Mouse (Mus musculus) gastrocnemius, postnatal 4 days (tissue): Measurements from ENCODE around the gene Atp13a3. TPM values are rescaled to one million over a fixed set of nuclear protein-coding genes. Genes with fewer than 3 reads are reported as not detected.

ENCODE experiments used
- DNase-seq, 2 experiments: peaks; one replicate each; pipeline ENCODE4 v3.0.0; 2021 to 2022; ENCODE audit warnings: low spot score in 2 of 2, mixed read lengths in 2 of 2
- total RNA-seq, 2 experiments: library from RNA; stranded (reverse); gene quantifications; 2 replicates each; pipeline ENCODE4 v1.2.3; 2021

Gene Atp13a3
- total RNA-seq, 2 experiments from 2014 or later, result 94.9 to 113 TPM

DNA sequence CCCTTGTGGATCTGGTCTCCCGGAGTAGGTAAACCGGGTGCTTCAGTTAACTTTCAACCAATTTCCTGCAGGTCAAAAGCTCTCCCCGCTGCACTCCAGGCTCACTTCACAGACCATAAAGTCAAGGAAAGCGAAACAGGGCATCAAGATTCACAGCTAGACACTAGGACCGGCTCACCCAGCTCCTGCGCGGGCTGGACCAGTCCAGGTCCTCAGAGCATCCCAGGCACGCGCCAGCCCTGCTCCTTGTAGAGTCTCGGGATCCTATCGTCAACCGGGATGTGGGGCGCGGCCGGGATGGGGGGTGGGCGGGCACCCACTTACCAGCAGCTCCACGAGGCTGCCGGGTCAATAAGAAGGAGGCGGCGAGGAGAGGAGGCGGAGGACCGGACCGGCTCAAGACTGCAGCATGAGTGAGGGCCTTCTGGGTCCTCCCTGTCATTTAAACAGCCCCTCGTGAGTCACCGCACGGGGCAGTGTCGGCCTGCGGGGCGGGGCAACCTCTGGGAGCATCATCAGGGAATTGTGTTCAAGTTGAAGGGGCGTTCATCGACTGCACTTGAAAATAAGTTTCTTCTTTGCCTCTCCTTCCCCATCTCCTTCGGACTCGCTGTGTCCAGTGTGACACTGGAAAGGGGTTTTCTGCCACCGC is 122.8 kb downstream of the Atp13a3 start, which contains the start of gene Lrrc15:
Gene Lrrc15, minus strand, starts transcription at position 413 of the 652 bp plus-strand sequence.
- no peak for DNase-seq

DNA sequence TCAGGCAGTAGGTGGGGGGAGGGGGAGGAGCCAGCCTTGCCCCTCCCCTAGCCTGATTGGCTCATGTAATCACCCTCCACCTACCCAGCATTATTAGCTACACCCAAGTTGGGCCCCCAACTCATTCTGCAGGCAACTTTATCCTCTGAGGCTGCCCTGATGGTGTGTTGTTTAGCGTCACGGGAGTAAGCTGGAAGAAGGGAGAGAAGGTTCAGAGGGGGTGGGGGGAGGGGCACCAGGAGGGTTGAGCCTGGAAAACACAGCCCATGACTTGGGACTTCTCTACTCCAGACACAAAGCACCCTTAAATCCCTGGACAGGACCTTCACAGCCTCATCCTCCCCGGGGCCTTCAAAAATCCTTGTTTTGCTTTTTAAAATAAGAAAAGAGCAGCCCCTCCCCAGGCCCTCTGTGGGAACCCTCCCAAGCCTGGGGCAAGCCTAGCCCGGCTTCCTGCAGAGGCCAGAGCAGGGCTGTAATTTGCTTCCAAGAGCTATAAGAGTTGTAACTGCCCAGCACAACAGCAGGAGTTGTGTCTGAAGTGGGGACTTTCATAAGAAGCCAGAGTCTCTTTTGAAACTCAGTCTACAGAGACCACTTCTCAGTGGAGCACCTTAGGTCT is 125.0 kb downstream of the Atp13a3 start:
- no peak for DNase-seq

DNA sequence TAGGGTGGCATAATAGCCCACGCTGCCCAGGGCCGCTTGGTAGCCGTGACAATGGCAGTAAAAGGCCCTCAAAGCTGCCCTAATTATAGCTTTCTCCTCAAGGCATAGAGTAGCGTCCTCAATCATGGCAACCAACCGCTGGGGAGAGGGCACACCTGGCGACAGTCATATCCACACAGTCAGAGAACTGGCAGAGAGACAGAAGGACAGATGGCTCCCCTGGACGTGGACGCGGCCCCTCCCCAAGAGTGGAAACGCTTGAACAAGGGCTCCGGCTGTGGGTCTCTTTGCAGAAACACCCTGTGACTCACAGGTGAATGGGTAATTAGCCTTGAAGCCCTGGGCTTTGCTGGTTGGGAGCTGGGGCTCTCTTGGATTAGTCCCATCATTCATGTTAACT is 127.4 kb downstream of the Atp13a3 start:
- no peak for DNase-seq

DNA sequence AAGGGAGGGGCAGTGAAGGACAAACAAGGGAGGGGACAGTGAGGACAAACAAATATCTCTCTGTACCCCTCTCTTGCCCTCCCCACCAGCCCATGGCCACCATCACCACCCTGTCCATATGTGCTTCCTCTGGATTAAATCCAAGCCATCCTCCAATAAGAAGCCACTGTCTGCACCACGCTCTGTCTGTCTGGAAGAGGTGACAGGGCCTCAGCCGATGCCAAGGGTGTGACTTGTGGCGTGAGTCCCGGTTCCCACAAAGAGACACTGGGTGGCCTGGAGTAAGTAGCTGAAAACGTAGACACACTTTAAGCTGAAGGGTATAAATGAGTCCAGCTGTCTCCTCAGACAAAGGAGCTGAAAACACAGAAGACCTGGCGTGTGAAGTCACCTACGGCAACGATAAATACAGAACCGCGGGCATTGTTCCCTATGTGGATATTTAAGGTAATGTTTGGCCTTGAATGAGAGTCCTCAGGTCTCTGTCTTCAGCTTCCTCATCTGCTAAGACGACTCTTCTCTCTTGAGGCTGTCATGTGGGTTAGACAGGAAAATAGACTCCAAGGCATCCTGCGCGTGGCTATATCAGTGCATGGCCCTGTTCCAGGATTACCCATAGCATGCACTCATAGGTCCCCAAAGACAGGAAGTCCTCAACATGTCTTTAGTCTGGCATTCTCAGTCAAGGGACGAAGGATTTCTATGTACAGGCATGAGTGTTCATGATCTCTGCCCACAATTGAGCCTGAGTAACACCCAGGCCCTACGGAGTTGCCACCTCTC is 130.0 kb downstream of the Atp13a3 start:
- DNase-seq, result no peak

DNA sequence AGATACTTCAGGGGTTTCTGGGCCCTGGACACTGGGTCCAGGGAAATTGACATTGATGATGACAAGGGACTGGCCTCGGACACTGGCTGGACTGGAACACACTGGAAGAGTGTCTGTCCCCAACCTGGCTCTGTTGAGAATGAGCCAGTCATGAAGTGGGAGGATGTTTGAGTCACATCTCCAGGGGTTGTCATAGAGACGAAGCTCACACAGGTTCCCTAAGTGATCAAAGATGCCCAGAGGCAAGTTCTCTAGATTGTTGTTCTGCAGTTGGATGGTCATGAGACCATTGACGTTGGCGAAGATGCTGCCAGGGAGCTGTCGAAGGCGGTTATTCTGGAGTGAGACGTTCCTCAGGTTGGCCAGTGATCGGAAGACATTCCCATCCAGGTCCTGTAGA is 132.7 kb downstream of the Atp13a3 start:
- DNase-seq, result no peak

DNA sequence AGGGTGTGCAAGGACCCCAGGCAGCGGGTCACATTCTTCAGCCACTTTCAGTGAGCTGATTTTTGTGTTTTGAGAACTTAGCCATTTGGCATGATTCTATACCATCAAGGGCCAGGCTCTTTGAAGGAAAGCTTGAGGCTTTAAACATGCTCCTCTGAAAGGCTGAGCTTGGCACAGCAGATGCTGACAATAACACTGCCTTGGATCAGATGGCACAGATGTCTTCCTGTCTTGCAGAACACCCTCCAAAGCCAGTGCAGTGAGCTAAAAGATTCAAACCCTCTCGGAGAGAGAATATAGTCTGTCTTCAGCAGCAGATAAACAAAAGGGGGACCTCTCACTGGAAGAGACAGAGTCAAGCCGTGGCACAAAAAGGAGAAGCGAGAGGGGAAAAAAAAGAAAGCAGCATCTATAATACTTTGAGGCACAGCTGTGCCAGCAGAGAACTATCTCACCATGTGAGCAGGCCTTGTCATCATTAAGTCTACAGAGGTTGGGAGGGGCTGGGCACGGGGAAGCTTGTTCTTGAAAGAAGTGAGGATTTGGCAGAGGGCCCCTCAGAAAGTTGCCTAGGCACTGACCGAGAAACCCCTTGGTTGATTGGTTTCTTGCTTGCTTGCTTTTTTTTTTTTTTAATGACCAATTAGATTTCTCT is 133.7 kb downstream of the Atp13a3 start:
- no peak for DNase-seq

DNA sequence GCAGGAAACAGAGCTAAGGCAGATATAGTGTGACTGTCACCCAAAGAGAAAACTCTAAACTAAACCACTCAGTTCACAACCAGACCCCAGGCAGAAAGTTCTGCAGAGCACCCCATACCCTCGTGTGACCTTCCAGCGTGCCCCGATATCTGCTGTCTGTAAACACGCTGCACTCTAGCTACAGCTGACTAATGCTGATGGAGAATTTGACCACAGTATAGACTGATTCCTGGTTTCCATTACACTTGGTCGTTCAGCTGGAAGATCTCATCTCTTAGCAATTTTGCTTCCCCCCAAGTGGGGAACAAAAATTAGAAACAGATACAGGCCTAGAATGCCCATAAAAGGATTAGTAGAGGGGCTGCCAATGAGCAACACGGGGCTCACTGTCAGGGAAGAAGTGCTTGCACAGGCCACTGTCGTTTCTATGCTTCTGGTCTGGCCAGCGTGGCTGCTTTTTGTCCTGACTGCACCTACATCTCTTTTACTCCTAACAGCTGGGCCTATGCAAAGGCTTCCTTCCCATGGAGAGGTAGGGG is 134.5 kb downstream of the Atp13a3 start:
- DNase-seq, result no peak

DNA sequence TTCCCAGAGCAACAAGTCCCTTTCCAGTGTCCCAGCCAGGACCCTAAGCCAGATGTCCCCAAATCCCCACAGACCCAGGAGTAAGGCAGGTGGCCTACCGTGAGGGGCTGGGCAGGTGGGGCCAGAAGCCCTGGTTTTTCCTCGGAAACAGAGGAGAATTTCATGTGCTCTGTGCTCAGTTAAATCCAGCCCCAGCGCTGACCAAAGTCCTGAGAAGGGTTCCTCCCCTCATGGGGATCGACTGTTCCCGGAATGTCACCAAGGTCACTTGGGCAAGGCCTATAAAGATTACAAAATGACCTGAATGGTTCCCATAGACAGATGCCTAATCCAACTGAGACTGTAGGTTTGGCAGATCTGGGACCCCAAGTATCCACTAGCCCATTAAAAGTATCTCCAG is 138.4 kb downstream of the Atp13a3 start, which contains the start of gene Cpn2:
Gene Cpn2, minus strand, starts transcription at position 141 of the 400 bp plus-strand sequence.
- DNase-seq, result no peak

DNA sequence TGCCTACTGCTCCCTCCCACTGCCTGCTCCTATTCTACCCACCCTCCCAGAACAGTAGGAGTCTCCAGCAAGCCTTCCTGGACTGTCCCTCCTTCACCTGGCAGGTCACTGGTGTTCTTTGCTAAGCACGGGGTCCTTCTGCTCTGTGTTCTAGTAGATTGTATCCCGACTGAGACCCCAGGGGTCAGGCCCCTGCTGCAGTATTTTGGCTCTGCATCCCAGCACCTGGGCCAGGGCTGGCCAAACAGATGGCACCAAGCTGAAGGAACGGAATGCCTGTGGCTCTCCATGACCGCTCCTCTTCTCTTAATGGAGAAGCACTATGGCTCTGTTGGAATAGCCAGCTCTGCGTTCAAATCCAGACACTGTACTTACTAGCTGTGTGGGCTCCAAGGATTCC is 139.2 kb downstream of the Atp13a3 start:
- no peak for DNase-seq

DNA sequence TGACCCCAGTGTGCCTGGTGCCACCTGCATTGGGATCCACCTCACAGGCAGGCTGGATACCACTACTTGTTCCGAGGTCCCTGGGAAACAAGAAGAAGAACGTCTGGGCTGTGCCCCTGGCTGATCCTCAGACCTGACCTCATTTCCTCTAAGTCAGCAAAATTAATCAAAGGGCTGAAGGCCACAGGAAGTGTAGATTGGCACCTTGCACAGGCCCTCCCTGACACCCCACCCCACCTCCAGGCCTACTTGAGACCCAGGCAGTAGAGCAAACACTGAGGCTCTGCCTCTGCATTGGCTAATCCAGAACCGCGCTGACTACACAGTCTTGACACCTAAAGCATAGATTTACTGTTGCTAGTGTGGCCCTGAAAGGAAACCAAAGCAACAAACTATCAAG is 140.2 kb downstream of the Atp13a3 start:
- DNase-seq, result no peak

DNA sequence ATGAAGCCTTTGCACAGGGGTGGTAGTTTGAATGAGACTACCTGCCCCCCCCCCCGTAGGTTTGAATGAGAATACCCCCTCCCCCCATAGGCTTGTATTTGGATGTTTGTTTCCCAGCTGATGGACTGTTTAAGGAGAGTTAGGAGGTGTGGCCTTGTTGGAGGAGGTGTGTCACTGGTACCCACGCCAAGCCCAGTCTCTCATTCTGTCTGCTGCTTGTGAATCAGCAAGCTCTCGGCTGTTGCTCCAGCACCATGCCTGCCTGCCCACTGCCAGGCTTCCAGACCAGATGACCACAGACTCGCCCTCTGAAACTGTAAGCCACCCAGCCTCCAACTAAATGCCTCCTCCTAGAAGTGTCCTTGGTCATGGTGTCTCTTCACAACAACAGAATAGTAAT is 142.6 kb downstream of the Atp13a3 start:
- DNase-seq, result no peak

DNA sequence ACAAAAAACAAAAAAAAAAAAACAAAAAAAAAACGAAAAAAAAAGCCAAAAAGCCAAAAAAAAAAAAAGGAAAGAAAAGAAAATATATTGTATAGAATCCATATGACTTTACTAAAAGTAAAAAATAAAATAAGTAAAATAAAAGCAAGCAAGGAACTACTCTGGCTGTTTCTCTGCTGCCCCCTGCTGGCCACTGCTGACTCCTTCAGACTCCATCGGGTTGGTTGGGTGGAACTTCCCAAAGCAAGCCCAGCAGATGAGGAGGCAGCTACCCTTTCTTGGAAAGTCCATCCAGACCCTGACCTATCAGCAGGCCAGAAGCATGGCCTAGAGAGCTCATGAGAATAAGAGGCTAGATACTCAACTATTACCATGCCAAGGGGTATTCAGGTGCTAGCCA is 143.1 kb downstream of the Atp13a3 start:
- peak; percentile 46 to 71 for DNase-seq

Other genes starting within 250 kb of the Atp13a3 start
- gene Cpn2, start 138.5 kb downstream of the Atp13a3 start, total RNA-seq, result under 1 TPM; 0.12 to 0.36 TPM
- 1 to 10 TPM; 2.3 to 2.8 TPM for gene Lrrc15, start 122.7 kb downstream of the Atp13a3 start, total RNA-seq
- under 1 TPM; 0.36 to 0.49 TPM for gene Gp5, start 95.2 kb downstream of the Atp13a3 start, total RNA-seq
- gene Tmem44, start 144.9 kb upstream of the Atp13a3 start, total RNA-seq, result 10 to 100 TPM in 1 of 2 experiments, 1 to 10 TPM in 1; 9.7 to 11.2 TPM
- gene Lsg1, start 181.6 kb upstream of the Atp13a3 start, total RNA-seq, result 10 to 100 TPM; 24.3 to 31.4 TPM
- gene Fam43a, start 193.7 kb upstream of the Atp13a3 start, total RNA-seq, result 10 to 100 TPM; 24.1 to 29.6 TPM